Mouse (Mus musculus) midbrain, embryonic 12.5 days (tissue): ENCODE results near the gene Tap2. TPM values are rescaled to one million over a fixed set of nuclear protein-coding genes. Genes with fewer than 3 reads are reported as not detected.

Experiments
- ATAC-seq: fragments of 200-750 bp; cut with Nextera tagmentation; 2 replicates; pipeline ENCODE4 v1.8.0; 2017; ENCODE audit warnings: low read depth, moderate TSS enrichment, moderate library complexity; ENCODE audit not compliant: low FRiP score
- H3K27ac ChIP-seq: fragments of 300-500 bp; sonication (generic); replicated peaks from 2 replicates; pipeline ENCODE4 v1.5.1; 2016; ENCODE audit warnings: mild to moderate bottlenecking
- H3K27me3 ChIP-seq: fragments of 300-500 bp; sonication (generic); 2 replicates; pipeline ENCODE4 v1.6.1; 2016; ENCODE audit warnings: mild to moderate bottlenecking
- H3K36me3 ChIP-seq: fragments of 300-500 bp; sonication (generic); 2 replicates; pipeline ENCODE4 v1.6.1; 2016
- H3K4me1 ChIP-seq: fragments of 300-500 bp; sonication (generic); 2 replicates; pipeline ENCODE4 v1.6.1; 2016
- H3K4me2 ChIP-seq: fragments of 300-500 bp; sonication (generic); replicated peaks from 2 replicates; pipeline ENCODE4 v1.6.1; 2016; ENCODE audit warnings: mild to moderate bottlenecking, moderate library complexity
- H3K4me3 ChIP-seq: fragments of 300-500 bp; sonication (generic); 2 replicates; pipeline ENCODE4 v1.5.1; 2016; ENCODE audit warnings: mild to moderate bottlenecking
- H3K9ac ChIP-seq: fragments of 300-500 bp; sonication (generic); replicated peaks from 2 replicates; pipeline ENCODE4 v1.6.1; 2016; ENCODE audit warnings: mild to moderate bottlenecking, moderate library complexity
- H3K9me3 ChIP-seq: fragments of 300-500 bp; sonication (generic); 2 replicates; pipeline ENCODE4 v1.6.1; 2016; ENCODE audit warnings: mild to moderate bottlenecking
- WGBS: fragments of 180-500 bp; shearing (Covaris S2); methylation state at CpG from one replicate; pipeline ENCODE4 v1.1.7; 2016; 5-methylcytosine and 5-hydroxymethylcytosine counted together
- polyA plus RNA-seq: library from polyadenylated mRNA; unstranded; fragments of >200 nt; fragmentation: Nextera tagmentation; extraction: Ambion mirVana; gene quantifications from 2 replicates; pipeline ENCODE4 v1.2.1, GENCODE M21; 2016

Tap2 gene
- polyA plus RNA-seq, 1 experiment from 2014 or later, result 0.82 TPM

- H3K4me1 ChIP-seq, result no peaks in the 10 kb centered on the region
- peaks cover 7% of the 10 kb centered on the region for H3K9me3 ChIP-seq
- ATAC-seq, result no peak
- no peak overlapping the region for H3K4me3 ChIP-seq
- no peak overlapping the region for H3K4me2 ChIP-seq
- H3K36me3 ChIP-seq, result no peaks in the 10 kb centered on the region
- no peak overlapping the region for H3K9ac ChIP-seq
- 75% methylated on average over 10 of the region's 10 CpGs for WGBS
- no peak overlapping the region for H3K27ac ChIP-seq
- no peaks in the 10 kb centered on the region; the same call in 1 of the 2 replicates for H3K27me3 ChIP-seq
Measured at GRCm38 (mm10) chr17:34239601-34240041, 36.3 kb downstream of the Tap2 start.

DNA sequence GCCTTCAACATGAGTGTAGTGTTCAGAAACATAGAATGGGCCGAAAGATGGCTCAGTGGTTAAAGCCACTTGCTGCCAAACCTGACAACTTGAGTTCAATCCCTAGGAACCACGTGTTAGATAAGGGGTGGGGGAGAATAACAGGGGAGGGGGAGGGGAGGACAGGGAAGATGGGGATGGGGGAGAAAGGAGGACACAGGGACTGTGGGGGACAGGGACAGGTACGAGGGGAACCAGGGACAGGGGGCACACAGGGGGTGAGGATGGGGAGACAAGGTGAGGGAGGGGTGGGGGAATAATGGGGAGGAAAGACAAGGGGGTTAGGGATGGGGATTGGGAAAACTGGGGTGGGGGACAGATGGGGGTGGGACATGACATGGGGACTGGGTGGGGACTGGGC is 37.0 kb downstream of the Tap2 start:
- Histone ChIP-seq H3K9ac (no peak overlapping the region), H3K36me3 (no peaks in the 10 kb centered on the region), H3K4me2 (no peak overlapping the region), H3K4me1 (no peaks in the 10 kb centered on the region), H3K9me3 (peaks cover 7% of the 10 kb centered on the region), H3K27me3 (no peaks in the 10 kb centered on the region; the same call in 1 of the 2 replicates), H3K27ac (no peak overlapping the region), H3K4me3 (no peak overlapping the region)
- WGBS, result 67% methylated on average over 3 of the region's 3 CpGs
- ATAC-seq, result no peak

- H3K4me2 ChIP-seq, result no peak overlapping the region
- peaks cover 7% of the 10 kb centered on the region for H3K9me3 ChIP-seq
- H3K4me1 ChIP-seq, result no peaks in the 10 kb centered on the region
- 85% methylated on average over 6 of the region's 6 CpGs for WGBS
- H3K27me3 ChIP-seq, result no peaks in the 10 kb centered on the region; the same call in 1 of the 2 replicates
- no peak for ATAC-seq
- no peak overlapping the region for H3K4me3 ChIP-seq
- no peak overlapping the region for H3K9ac ChIP-seq
- no peak overlapping the region for H3K27ac ChIP-seq
- no peaks in the 10 kb centered on the region for H3K36me3 ChIP-seq
Measured at GRCm38 (mm10) chr17:34240916-34241315, 37.6 kb downstream of the Tap2 start.

DNA sequence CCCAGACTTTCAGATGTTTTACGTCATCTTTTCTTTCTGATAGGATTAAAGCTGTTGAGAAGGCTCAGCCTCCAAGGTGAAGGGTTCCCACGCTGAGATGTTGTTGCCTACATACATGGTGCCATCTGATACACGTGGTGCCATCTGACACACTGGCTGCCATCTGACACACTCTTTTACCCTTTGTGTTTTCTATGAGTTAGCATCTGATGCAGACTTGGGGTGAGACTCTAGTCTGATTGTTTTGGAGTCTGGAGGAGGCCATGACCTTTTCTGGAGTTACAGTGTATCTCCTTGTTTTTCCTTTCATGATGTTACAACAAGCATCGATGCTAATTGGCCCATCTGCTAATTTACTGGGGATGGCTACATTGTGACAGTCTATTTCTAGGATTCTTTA is 41.3 kb downstream of the Tap2 start:
- 76% methylated on average over 4 of the region's 4 CpGs for WGBS
- H3K27ac ChIP-seq, result no peak overlapping the region
- H3K4me3 ChIP-seq, result no peak overlapping the region
- no peak overlapping the region for H3K9ac ChIP-seq
- no peak overlapping the region for H3K4me2 ChIP-seq
- no peaks in the 10 kb centered on the region for H3K4me1 ChIP-seq
- no peaks in the 10 kb centered on the region; the same call in none of the 2 replicates for H3K27me3 ChIP-seq
- H3K36me3 ChIP-seq, result no peaks in the 10 kb centered on the region
- no peak for ATAC-seq
- H3K9me3 ChIP-seq, result peaks cover 7% of the 10 kb centered on the region

GRCm38 (mm10) chr17:34247047-34247446 is 43.7 kb downstream of the Tap2 start:
- no peak overlapping the region for H3K4me3 ChIP-seq
- no peaks in the 10 kb centered on the region for H3K36me3 ChIP-seq
- no peaks in the 10 kb centered on the region for H3K4me1 ChIP-seq
- no peak overlapping the region for H3K9ac ChIP-seq
- no peak overlapping the region for H3K4me2 ChIP-seq
- no peak for ATAC-seq
- H3K9me3 ChIP-seq, result no peaks in the 10 kb centered on the region
- 84% methylated on average over 3 of the region's 3 CpGs for WGBS
- H3K27ac ChIP-seq, result no peak overlapping the region
- H3K27me3 ChIP-seq, result no peaks in the 10 kb centered on the region; the same call in 1 of the 2 replicates

GRCm38 (mm10) chr17:34248764-34249163 is 45.4 kb downstream of the Tap2 start:
- Histone ChIP-seq H3K9me3 (no peaks in the 10 kb centered on the region), H3K4me1 (no peaks in the 10 kb centered on the region), H3K27me3 (no peaks in the 10 kb centered on the region; the same call in 1 of the 2 replicates), H3K27ac (no peak overlapping the region), H3K4me3 (no peak overlapping the region), H3K4me2 (no peak overlapping the region), H3K36me3 (no peaks in the 10 kb centered on the region), H3K9ac (no peak overlapping the region)
- WGBS, result 73% methylated on average over 2 of the region's 2 CpGs
- ATAC-seq, result no peak

DNA sequence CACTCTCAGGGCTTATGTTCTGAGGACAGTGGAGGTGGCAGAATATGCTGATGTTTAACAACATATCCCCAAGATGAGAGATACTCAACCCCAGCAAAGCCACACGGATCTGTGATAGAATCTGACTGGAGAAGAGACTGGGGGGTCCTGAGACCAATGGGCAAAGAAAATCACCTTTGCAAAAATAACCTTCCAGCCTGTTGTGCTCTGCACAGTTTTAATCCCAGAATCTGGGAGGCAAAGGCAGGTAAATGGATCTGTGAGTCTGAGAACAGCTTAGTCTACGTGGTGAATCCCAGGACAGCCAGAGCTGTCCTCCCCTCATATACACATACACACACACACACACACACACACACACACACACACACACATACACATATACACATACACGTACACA is 46.0 kb downstream of the Tap2 start:
- no peak for ATAC-seq
- H3K4me2 ChIP-seq, result no peak overlapping the region
- H3K9me3 ChIP-seq, result no peaks in the 10 kb centered on the region
- H3K4me1 ChIP-seq, result no peaks in the 10 kb centered on the region
- H3K4me3 ChIP-seq, result no peak overlapping the region
- no peak overlapping the region for H3K9ac ChIP-seq
- no peak overlapping the region for H3K27ac ChIP-seq
- H3K27me3 ChIP-seq, result no peaks in the 10 kb centered on the region; the same call in 1 of the 2 replicates
- no peaks in the 10 kb centered on the region for H3K36me3 ChIP-seq
- WGBS, result 38% methylated on average over 3 of the region's 3 CpGs

DNA sequence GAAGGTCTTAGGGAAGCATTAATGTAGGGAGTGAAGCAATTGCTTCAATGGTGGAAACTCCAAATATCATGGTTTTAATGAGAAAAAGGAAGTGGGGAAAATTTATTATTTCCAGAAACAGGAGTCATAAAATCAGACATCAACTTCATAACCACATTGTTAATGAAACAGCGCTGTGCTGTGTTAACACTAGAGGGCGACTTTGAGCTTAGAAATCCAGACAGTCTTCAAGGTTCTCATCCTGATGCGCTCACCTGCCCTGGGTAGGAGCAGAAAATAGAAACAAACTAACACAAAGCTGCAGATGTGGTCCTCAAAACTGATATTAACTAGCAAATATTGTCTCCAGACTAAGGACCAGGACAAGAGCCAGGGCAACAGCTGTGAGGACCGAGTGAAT is 46.6 kb downstream of the Tap2 start:
- no peak overlapping the region for H3K4me2 ChIP-seq
- H3K36me3 ChIP-seq, result no peaks in the 10 kb centered on the region
- no peaks in the 10 kb centered on the region for H3K4me1 ChIP-seq
- H3K27ac ChIP-seq, result no peak overlapping the region
- no peaks in the 10 kb centered on the region; the same call in 1 of the 2 replicates for H3K27me3 ChIP-seq
- H3K9me3 ChIP-seq, result no peaks in the 10 kb centered on the region
- no peak overlapping the region for H3K4me3 ChIP-seq
- 23% methylated on average over 4 of the region's 4 CpGs for WGBS
- no peak overlapping the region for H3K9ac ChIP-seq
- no peak for ATAC-seq

DNA sequence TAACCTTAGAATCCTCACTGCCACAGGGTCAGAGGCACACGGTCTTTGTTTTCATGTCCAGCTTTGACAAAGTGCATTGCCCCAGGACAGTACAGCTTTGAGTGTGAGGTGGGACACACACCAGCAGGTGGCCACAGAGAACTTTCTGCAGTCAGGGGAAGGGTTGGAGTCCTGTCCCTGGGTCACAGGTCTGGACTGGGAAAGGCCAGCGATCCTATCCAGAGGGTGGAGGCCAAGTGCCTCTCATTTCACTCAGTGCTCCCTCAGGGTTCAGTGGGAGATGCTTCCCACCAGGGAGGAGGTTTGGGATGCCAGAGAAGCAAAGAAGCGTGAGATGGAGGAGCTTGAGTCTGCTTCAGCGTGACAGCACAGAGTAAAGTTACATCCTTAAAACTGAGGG is 48.3 kb downstream of the Tap2 start:
- no peaks in the 10 kb centered on the region; the same call in 1 of the 2 replicates for H3K27me3 ChIP-seq
- no peaks in the 10 kb centered on the region for H3K9me3 ChIP-seq

DNA sequence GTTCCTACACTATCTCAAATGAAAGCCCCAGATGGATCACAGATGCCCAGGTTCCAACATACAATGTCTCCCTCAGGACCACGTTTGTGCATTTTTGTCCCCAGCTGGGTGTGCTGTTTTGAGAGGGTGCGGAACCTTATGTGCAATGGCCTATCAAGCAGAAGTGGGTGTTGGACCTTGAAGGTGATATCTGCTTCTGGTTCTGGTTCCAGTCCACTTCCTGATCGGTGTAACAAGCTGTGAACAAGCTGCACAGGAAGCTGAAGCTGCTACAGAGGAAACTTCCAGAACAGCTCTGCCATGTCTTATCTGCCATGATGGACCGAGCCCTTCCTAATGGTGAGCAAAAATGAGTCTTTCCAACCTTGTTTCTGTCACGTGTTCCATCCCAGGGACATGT is 53.2 kb downstream of the Tap2 start:
- Histone ChIP-seq H3K4me3 (no peak overlapping the region), H3K27me3 (peaks cover 6% of the 10 kb centered on the region; the same call in 1 of the 2 replicates), H3K9me3 (no peaks in the 10 kb centered on the region), H3K9ac (no peak overlapping the region), H3K4me1 (no peaks in the 10 kb centered on the region), H3K36me3 (no peaks in the 10 kb centered on the region), H3K27ac (no peak overlapping the region), H3K4me2 (no peak overlapping the region)
- 83% methylated on average over 5 of the region's 5 CpGs for WGBS
- no peak for ATAC-seq

More for the DNA sequence above, 48.3 kb downstream of the Tap2 start:
- H3K9ac ChIP-seq, result no peak overlapping the region
- 55% methylated on average over 4 of the region's 4 CpGs for WGBS
- no peak for ATAC-seq
- no peaks in the 10 kb centered on the region for H3K4me1 ChIP-seq
- no peaks in the 10 kb centered on the region for H3K36me3 ChIP-seq
- H3K4me3 ChIP-seq, result no peak overlapping the region
- H3K4me2 ChIP-seq, result no peak overlapping the region
- H3K27ac ChIP-seq, result no peak overlapping the region

- Histone ChIP-seq H3K36me3 (no peaks in the 10 kb centered on the region), H3K27me3 (peaks cover 6% of the 10 kb centered on the region), H3K9ac (no peak within 1 kb of the TSS), H3K27ac (no peak within 1 kb of the TSS), H3K4me2 (no peak within 1 kb of the TSS), H3K4me3 (no peak within 1 kb of the TSS), H3K9me3 (no peaks in the 10 kb centered on the region), H3K4me1 (no peaks in the 10 kb centered on the region)
- WGBS, result 74% methylated on average over 11 of the region's 11 CpGs
- ATAC-seq, result no peak
Measured at GRCm38 (mm10) chr17:34257594-34258375, 54.5 kb downstream of the Tap2 start, which contains the start of gene H2-Ab1. Gene H2-Ab1, plus strand, starts transcription at chr17:34257689.

DNA sequence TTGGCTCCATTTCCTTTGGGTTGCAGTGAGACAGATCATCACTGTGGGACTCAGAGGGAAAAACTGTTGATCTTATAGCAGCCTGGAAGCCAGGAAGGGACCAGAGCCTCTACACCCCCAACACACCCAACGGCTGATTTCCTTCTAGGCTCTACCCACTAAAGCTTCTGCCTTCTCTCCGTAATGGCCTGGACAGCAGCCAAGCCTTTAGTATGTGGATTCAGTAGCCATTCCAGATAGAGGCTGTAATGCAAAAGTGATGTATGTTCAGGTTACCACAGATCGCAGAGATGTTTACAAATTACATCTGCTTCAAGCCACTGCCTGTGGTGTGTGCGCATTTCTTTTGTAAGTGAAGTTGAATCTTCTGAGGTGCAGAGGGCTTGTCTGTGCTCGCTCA is 57.2 kb downstream of the Tap2 start:
- no peaks in the 10 kb centered on the region for H3K9me3 ChIP-seq
- H3K4me1 ChIP-seq, result peaks cover 16% of the 10 kb centered on the region
- H3K9ac ChIP-seq, result no peak overlapping the region
- no peak overlapping the region for H3K27ac ChIP-seq
- no peak overlapping the region for H3K4me3 ChIP-seq
- no peak overlapping the region for H3K4me2 ChIP-seq
- H3K27me3 ChIP-seq, result peaks cover 27% of the 10 kb centered on the region
- no peak for ATAC-seq
- WGBS, result 88% methylated on average over 5 of the region's 5 CpGs
- H3K36me3 ChIP-seq, result no peaks in the 10 kb centered on the region
